Comparison of ENCODE assay signal across 22 mouse cellular contexts in the genomic region with DNA sequence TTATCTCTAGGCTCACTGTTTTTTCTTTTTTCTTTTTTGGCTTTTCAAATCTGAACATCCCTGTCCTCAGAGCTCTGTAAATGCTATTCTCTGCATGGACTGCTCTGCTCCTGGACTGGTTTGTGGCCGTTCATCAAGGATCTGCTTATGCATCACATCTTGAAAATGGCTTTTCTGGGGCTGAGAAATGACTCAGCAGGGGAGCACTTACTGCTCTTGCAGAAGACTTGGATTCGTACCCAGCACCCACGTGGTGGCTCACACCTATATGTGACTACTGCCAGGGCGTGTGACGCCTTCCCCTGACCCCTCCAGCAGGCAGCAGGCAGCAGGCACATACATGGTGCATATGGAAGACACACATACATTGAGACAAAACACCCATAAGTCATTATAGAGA.
DNase-seq lines count a peak whose midpoint lies in the region; ATAC-seq and TF ChIP-seq lines count a peak whose summit lies in the region.
"Had no signal": no experiment of that assay in that cellular context is flagged by ENCODE, and none has a peak within 500 bp of the region (broad histone marks: within the 10 kb centered on the region; RNA-seq: fewer than 3 reads in every experiment).

No protein-coding gene starts in this region.

- H3K9me3 ChIP-seq in hindbrain, embryonic 16.5 days (ENCODE audit: control insufficient read depth, low read length) = no peaks in the 10 kb centered on the region
- H3K9me3 ChIP-seq: embryonic facial prominence, embryonic 10.5 days; forebrain, embryonic 13.5 days; G1E; heart, embryonic 13.5 days; hindbrain, embryonic 12.5 days had no signal

- intact Hi-C loops in left cerebral cortex, adult 2 months (cut with DNase I) = loop anchor here (5.0 kb wide), 1 partner anchor 80 kb away; a partner anchor contains a TSS

- peak overlapping the region; percentile 38; the same call in 1 of the 2 replicates for H3K27ac ChIP-seq in left cerebral cortex, adult 2 months
- no peak overlapping the region for H3K27ac ChIP-seq in hindbrain, embryonic 16.5 days (ENCODE audit: low read depth, low read length)
- H3K27ac ChIP-seq: embryonic facial prominence, embryonic 10.5 days; forebrain, embryonic 13.5 days; heart, embryonic 13.5 days; hindbrain, embryonic 12.5 days; hindbrain, postnatal 0 days had no signal

- peaks cover 10% of the 10 kb centered on the region for H3K36me3 ChIP-seq in hindbrain, embryonic 16.5 days (ENCODE audit: control insufficient read depth, insufficient read depth, low read length)

- H3K4me3 ChIP-seq in left cerebral cortex, adult 2 months = no peak overlapping the region
- no peak overlapping the region for H3K4me3 ChIP-seq in hindbrain, embryonic 16.5 days (ENCODE audit: low read length)
- H3K4me3 ChIP-seq: embryonic facial prominence, embryonic 10.5 days; forebrain, embryonic 13.5 days; heart, embryonic 13.5 days; hindbrain, embryonic 12.5 days had no signal

- no peaks in the 10 kb centered on the region for H3K4me1 ChIP-seq in hindbrain, embryonic 16.5 days (ENCODE audit: control insufficient read depth, insufficient read depth, low read depth, low read length)
- H3K4me1 ChIP-seq: embryonic facial prominence, embryonic 10.5 days; forebrain, embryonic 13.5 days; heart, embryonic 13.5 days; hindbrain, embryonic 12.5 days had no signal

- peak; percentile 95 for ATAC-seq in frontal cortex, adult (ENCODE audit: low TSS enrichment)
- ATAC-seq in hindbrain, embryonic 16.5 days = no peak
- ATAC-seq: CD4-positive, CD25-positive, alpha-beta regulatory T cell, adult 4 months; forebrain, embryonic 13.5 days; forebrain, postnatal 0 days; hindbrain, postnatal 0 days had no signal

- WGBS in hindbrain, embryonic 16.5 days = 89% methylated on average over 5 of the region's 5 CpGs

- DNase-seq in frontal cortex, postnatal 10 days (ENCODE audit: low spot score in 2 of 2) = no peak
- DNase-seq in left cerebral cortex, adult 2 months (ENCODE audit: extremely low spot score in 1 of 2, low spot score in 2 of 2) = peak in 1 of 2 experiments; percentile 36
- DNase-seq in left cerebral cortex, adult 11 months (ENCODE audit: low spot score) = no peak
- DNase-seq in right cerebral cortex, postnatal 25 days = peak; percentile 38
- no peak for DNase-seq in right cerebral cortex, postnatal 14 days
- peak; percentile 38 for DNase-seq in telencephalon, adult 2 months (ENCODE audit: low read depth, low spot score)
- DNase-seq: adrenal gland, postnatal 10 days; B cell, adult 2 months; cerebellum, adult 2 months; cerebellum, postnatal 10 days; forebrain, postnatal 0 days; gastrocnemius, postnatal 14 days; heart, postnatal 4 days had no signal

- no peak overlapping the region for H3K9ac ChIP-seq in hindbrain, embryonic 16.5 days (ENCODE audit: low read depth, low read length)
- H3K9ac ChIP-seq: forebrain, embryonic 13.5 days; forebrain, postnatal 0 days; heart, embryonic 13.5 days; hindbrain, embryonic 12.5 days had no signal

- TF ChIP-seq CTCF in left cerebral cortex, adult 2 months (IDR thresholded peaks at IDR 0.05) = no peak

- H3K4me2 ChIP-seq in hindbrain, embryonic 16.5 days (ENCODE audit: low read length) = no peak overlapping the region
- H3K4me2 ChIP-seq: forebrain, embryonic 13.5 days; heart, embryonic 13.5 days; hindbrain, embryonic 12.5 days had no signal

- no peaks in the 10 kb centered on the region for H3K27me3 ChIP-seq in hindbrain, embryonic 16.5 days (replicated peaks; ENCODE audit: control insufficient read depth, insufficient read depth, low read length)
- H3K27me3 ChIP-seq: forebrain, embryonic 13.5 days; heart, embryonic 13.5 days; hindbrain, embryonic 12.5 days had no signal

Comparison
In these comparisons a context has a peak if more than half of its experiments do, and no peak if none do; other contexts are left out.
1. DNase-seq: peak in right cerebral cortex, postnatal 25 days (single experiment) and telencephalon, adult 2 months (single experiment); none in frontal cortex, postnatal 10 days (0 of 2), left cerebral cortex, adult 11 months (single experiment) and right cerebral cortex, postnatal 14 days (single experiment).